Mouse (Mus musculus) myocyte (in vitro differentiated cells): ENCODE measurements around the gene Cdk17.

Experiments used
- CEBPB ChIP-seq: IDR thresholded peaks from 2 replicates; pipeline ENCODE4 v1.6.1; 2011; ENCODE audit warnings: mild to moderate bottlenecking, moderate library complexity; ENCODE audit not compliant: poor library complexity, insufficient read depth, severe bottlenecking
- E2F4 ChIP-seq: IDR thresholded peaks from one replicate; pipeline ENCODE4 v1.6.1; 2011; ENCODE audit warnings: mild to moderate bottlenecking, control low read depth, moderate library complexity; ENCODE audit not compliant: insufficient read depth
- MAX ChIP-seq: IDR thresholded peaks from one replicate; pipeline ENCODE4 v1.6.1; 2011; ENCODE audit warnings: low read depth, mild to moderate bottlenecking, control low read depth
- MYOG ChIP-seq, 3 experiments: IDR thresholded peaks; one replicate each; pipeline ENCODE4 v1.6.1; 2011; ENCODE audit warnings: control low read depth in 2 of 3, low read depth in 2 of 3, mild to moderate bottlenecking in 2 of 3; ENCODE audit not compliant: insufficient read length in 2 of 3, control insufficient read depth in 1 of 3, insufficient read depth in 1 of 3
- POLR2A ChIP-seq: IDR thresholded peaks from one replicate; pipeline ENCODE4 v1.6.1; 2011; ENCODE audit warnings: low read depth, mild to moderate bottlenecking, control low read depth, moderate library complexity; ENCODE audit not compliant: insufficient read length
- POLR2AphosphoS2 ChIP-seq: IDR thresholded peaks from one replicate; pipeline ENCODE4 v1.6.1; 2011; ENCODE audit warnings: low read depth, control low read depth; ENCODE audit not compliant: insufficient read length
- TCF12 ChIP-seq: IDR thresholded peaks from one replicate; pipeline ENCODE4 v1.6.1; 2011; ENCODE audit warnings: mild to moderate bottlenecking, control low read depth; ENCODE audit not compliant: poor library complexity, insufficient read depth, severe bottlenecking
- TCF3 ChIP-seq: IDR thresholded peaks from one replicate; pipeline ENCODE4 v1.6.1; 2011; ENCODE audit warnings: low read depth, control low read depth; ENCODE audit not compliant: insufficient read length

- TF ChIP-seq POLR2A (no peak), POLR2AphosphoS2 (no peak), CEBPB (no peak), E2F4 (no peak), TCF3 (no peak), TCF12 (no peak), MAX (no peak), MYOG (IDR thresholded peaks at IDR 0.05; ENCODE audit: control insufficient read depth in 1 of 3, insufficient read depth in 1 of 3, insufficient read length in 2 of 3, low read depth in 2 of 3) (no peak)
Observed at GRCm38 (mm10) chr10:93179669-93180460, 19.2 kb downstream of the Cdk17 start.
